Mouse (Mus musculus) layer of hippocampus, postnatal 14 days (tissue): ENCODE measurements around the gene Gal3st1. TPM values are rescaled to one million over a fixed set of nuclear protein-coding genes. Genes with fewer than 3 reads are reported as not detected.
"Not testable (repeated sequence)": the region's sequence is repeated elsewhere in the genome, so short reads cannot be mapped to it uniquely, and the experiment has no call there.

ENCODE experiments used
- DNase-seq, 2 experiments: peaks; one replicate each; pipeline ENCODE4 v3.0.0; 2021 to 2022; ENCODE audit warnings: low spot score in 2 of 2, mixed read lengths in 1 of 2
- long read RNA-seq, 2 experiments: library from polyadenylated mRNA; stranded (forward); transcript quantifications; one replicate each; pipeline ENCODE4 v2.0.0; 2021
- total RNA-seq, 2 experiments: library from RNA; stranded (reverse); gene quantifications; 2 replicates each; pipeline ENCODE4 v1.2.3; 2021

Gene Gal3st1
- 10 to 100 TPM; 20.4 to 23.0 TPM for total RNA-seq
- long read RNA-seq, experiment 1, transcript Gal3st1-202 (3 exons, 1,749 nt): major isoform, 35 of 53 reads
- long read RNA-seq, experiment 1, transcript Gal3st1-201 (4 exons, 1,879 nt): minor isoform, 13 of 53 reads
- long read RNA-seq, experiment 1, partial matches to known transcripts: 1 of 53 reads
- long read RNA-seq, experiment 1, other reads (novel, unspliced or antisense): 4 of 53 reads
- long read RNA-seq, experiment 2, transcript Gal3st1-201 (4 exons, 1,879 nt): minor isoform, 22 of 70 reads
- long read RNA-seq, experiment 2, transcript Gal3st1-202 (3 exons, 1,749 nt): major isoform, 39 of 70 reads
- long read RNA-seq, experiment 2, partial matches to known transcripts: 0 of 70 reads
- long read RNA-seq, experiment 2, other reads (novel, unspliced or antisense): 9 of 70 reads

GRCm38 (mm10) chr11:3983291-3983862 is at the start of gene Gal3st1:
TSS of gene Gal3st1 (plus strand) at chr11:3983636.
- DNase-seq: peak in 1 of 2 experiments; percentile 54

DNA sequence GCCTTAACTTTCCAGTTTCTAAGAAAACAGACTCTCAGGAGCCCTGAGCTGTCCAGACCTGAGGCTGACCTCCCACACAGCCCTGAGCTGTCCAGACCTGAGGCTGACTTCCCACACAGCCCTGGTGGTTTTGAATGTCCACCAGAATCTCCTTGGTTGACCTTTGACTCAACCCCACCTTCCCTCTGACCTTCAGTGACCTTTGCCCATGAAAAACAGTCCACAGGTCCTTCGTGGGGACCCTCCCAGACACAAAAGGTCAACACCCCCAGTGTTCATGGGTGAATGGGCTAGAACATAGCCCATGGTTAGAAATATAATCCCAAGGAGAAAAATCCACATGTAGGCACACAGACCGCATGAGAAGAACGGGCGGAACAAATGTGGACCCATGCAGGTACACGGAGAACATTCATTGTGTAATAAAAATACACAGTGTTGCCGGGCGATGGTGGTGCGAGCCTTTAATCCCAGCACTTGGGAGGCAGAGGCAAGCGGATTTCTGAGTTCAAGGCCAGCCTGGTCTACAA is 49.6 kb upstream of the Gal3st1 start:
- DNase-seq: no peak

DNA sequence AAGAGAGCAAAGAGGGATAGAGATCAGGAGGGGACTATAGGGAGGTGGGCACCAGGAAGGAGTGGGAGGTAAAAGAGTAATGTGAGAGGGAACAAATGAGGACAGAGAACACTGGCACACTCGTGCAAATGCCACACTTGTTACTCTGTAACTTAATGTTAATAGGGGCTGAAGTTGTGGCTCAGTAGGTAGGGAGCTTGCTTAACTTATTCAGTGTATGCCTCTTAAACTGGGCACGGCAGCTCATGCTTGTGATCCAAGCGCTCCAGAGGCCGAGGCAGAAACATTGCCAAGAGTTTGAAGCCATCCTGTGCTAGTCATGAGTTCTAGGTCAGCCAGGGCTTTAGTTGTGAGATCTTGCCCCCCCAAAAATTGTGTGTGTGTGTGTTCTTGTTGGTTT is 48.3 kb upstream of the Gal3st1 start:
- no peak for DNase-seq

- DNase-seq: peak in 1 of 2 experiments; percentile 24
These were observed 47.1 kb upstream of the Gal3st1 start for GRCm38 (mm10) chr11:3936318-3936717.

DNA sequence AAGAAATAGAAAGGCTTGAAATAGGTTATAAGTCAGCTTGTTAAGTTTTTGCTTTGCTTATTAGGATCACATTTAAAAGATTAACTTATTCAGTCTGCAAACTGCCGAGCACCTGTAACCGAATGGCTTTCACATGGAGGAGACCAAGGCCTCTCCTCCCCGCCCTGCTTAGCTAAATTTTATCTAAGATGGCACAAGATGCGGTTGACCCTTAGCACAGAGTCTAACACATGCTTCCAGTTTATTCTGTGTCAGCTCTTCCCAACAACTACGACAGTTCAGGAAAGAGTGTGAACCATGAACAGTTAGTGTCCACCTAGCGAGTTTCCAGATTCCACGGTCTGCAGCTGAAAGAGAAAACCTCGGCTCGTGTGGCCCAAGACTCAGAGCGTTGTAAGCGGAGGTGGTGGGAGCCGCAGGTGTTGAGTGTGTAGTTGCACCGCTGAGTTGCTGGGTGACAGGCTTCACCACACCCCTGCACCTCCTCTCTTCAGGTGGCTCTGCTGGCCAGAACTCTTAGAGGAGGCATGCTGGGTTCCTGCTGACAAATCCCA is 46.0 kb upstream of the Gal3st1 start:
- DNase-seq: no peak

DNA sequence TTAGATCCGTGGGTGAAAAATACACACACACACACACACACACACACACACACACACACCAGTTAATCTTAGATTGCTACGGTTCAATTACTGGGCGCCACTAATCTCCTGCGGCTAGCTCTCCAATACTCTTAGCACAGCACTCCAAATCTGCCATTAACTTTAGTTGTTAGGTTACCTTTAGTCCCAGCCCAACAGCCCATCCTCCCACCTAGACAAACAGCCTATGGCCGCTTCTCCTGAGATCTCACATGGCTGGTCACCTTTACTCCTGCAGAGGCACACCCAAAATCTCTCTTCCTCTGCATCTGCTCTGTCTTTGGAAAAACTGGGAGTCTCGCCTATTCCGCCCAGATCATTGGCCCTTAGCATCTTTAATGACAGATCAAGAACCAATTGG is 42.1 kb upstream of the Gal3st1 start:
- no peak for DNase-seq

DNA sequence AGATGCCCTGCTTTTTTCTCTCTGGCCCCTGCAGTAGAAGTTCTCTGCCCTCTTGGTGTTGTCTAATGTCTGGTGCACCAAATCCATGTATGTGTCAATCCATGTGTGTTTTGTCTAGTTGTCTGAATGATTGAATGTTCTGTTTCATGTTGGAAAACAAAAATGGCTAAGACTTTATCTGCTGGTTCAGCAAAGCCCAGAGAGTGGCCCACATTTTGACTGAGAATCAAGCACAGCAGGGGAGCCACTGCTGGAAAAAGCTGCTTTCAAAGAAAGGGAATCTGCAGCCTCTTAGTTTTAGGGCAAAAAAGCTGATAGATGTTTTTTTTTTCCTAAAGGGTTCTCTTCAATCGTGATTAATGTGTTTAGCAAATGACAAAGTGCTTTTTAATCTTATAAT is 37.0 kb upstream of the Gal3st1 start:
- DNase-seq: no peak

GRCm38 (mm10) chr11:3954876-3955275 is 28.6 kb upstream of the Gal3st1 start:
- not testable (repeated sequence) for DNase-seq

DNA sequence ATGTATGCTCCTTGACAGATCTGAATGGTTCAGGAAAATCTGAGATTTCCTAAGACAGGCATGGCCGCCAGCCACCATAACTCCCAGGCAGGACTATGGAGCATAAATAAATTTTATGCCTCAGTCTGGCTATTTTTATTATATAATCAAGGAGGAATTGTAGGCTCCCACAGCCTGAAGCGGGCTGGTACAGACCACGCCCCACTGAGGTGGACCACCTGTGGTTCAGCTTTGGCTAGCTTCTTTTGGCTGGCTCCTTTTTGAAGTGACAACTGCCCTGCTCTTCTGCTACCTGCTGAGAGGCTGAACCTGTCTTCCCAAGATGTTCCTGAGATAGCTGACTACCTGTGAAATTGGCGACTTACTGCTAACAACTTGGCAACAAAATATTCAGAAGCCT is 28.1 kb upstream of the Gal3st1 start:
- not testable (repeated sequence) for DNase-seq

DNA sequence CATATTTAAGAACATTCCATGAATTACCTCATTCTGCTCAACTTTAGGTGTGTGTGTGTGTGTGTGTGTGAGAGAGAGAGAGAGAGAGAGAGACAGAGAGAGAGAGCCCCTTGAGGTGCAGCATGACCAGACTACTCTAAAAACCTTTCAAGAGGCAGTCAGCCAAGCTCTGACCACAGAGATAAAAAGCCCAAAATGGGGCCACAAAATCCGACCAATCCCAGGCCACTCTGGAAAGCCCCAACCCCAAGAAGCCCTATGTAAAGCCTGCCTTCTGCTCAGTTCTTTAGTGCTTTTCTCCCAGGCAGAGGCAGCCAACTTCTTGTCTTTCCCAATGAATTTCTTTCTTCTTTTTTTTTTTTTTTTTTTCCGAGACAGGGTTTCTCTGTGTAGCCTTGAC is 22.5 kb upstream of the Gal3st1 start:
- DNase-seq: no peak

DNA sequence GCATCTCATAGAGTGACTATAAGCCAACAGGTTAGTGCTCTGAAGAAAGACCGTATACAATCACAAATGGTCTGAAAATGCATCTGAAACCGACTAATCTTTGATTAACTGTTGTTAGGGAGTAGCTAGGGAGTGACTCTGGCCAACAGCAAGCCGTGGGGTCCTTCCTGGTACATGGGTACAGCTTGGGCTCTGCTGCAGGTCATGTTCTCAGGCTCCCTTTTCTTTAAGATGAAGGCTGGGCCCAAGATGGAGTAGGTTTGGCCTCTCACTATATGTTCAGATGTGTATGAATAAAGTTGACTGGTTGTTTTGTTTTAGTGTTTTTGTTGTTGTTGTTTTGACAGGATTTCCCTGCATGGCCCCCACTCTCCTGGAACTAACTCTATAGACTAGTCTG is 21.7 kb upstream of the Gal3st1 start:
- no peak for DNase-seq

DNA sequence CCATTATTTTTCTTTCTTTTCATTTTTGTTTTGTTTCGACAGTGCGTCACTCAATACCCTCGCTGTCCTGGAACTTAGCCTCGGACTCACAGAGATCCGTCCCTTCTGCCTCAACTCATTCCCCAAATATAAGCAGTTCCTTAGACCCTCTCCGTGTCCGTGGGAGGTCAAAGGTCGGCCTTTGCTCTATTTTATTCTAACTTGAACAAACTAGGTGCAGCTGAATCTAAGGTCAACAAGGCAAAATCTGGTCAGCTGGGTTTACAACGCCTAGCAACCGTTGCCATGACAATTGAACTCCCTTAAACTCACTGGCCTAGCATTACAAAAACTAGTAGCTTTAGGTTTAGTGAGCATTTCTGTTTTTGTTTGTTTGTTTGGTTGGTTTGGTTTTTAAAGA is 20.3 kb upstream of the Gal3st1 start:
- DNase-seq: no peak

- peak; percentile 86 to 88 for DNase-seq
These were observed 19.6 kb upstream of the Gal3st1 start, which contains the start of gene Pes1 for GRCm38 (mm10) chr11:3963610-3964415. TSS of gene Pes1 (plus strand) at chr11:3963975.

DNA sequence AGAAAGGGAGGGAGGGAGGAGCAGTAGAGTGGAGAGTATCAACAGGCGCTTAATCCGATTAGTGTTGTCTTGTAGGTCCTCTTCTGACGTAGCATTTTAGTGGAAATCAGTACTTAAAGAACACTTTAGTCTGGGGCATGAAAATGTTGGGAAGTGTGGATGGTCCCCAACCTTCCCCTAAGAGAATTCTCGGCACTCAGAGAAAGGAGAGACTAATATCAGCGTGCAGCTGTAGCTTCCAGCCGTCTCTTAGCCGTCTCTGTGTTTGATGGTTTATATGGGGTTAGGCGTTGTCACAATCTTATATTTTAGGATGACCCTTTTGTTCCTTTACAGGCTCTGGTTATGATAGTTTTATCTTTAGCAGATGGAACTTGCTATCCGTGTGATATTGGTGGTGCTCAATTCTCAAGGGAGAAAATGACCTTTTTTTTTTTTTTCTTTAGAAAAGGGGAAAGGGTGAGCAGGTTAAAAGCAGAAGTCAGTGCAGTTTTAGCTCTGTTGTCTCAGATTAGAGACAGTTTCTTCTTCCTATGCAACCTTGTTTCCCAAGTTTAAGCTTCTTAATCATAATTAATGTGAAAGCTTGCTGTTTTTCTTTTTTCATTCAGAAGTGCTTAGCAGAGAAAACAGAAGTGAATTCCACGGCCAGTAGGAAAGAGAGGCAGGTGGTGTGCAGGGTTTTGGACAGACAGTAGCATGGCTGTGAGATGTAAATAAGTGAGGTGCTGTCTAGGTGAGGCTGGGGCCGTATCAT is 18.8 kb upstream of the Gal3st1 start:
- no peak for DNase-seq

GRCm38 (mm10) chr11:3969837-3970236 is 13.6 kb upstream of the Gal3st1 start:
- DNase-seq: no peak

- no peak for DNase-seq
These were observed 13.1 kb upstream of the Gal3st1 start for GRCm38 (mm10) chr11:3970361-3970760.

DNA sequence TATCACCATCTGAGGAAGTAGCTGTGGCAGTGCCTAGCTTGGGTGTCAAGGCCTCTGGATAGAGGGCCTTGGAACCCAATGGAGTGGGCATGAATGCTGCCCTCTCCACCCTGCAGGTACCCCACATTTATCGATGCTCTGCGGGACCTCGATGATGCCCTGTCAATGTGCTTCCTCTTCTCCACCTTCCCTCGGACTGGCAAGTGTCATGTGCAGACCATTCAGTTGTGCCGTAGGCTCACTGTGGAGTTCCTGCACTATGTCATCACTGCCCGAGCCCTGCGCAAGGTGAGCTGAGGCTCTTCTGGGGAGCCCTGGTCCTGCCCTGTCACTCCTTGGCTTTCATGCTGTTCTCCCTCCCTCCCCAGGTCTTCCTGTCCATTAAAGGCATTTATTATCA is 10.4 kb upstream of the Gal3st1 start:
- DNase-seq: no peak

DNA sequence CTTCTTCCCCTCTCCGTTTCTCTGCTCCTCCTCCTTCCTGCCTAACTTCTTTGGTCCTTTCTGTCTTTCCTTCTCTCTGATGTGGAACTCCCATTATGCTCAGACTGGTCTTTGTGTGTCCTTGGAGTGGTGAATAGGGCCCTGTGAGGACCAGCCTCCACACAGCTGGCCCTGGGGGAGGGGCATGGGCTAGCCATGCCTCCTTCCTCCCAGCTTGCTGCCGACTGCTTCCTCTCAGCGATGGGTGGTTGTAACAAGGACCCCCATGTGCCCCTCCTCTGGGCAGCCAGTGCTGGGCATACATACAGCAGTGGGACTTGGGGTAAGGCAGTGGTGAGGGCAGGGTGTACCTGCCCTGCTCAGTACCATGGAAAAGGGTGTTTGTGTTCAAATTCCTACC is 9.1 kb upstream of the Gal3st1 start:
- DNase-seq: no peak

- no peak for DNase-seq
These were observed 6.8 kb upstream of the Gal3st1 start, which contains the start of gene 4930556J24Rik for GRCm38 (mm10) chr11:3976678-3977077. TSS of gene 4930556J24Rik (minus strand) at chr11:3976778.

- no peak for DNase-seq
These were observed 5.0 kb upstream of the Gal3st1 start for GRCm38 (mm10) chr11:3978421-3978820.

DNA sequence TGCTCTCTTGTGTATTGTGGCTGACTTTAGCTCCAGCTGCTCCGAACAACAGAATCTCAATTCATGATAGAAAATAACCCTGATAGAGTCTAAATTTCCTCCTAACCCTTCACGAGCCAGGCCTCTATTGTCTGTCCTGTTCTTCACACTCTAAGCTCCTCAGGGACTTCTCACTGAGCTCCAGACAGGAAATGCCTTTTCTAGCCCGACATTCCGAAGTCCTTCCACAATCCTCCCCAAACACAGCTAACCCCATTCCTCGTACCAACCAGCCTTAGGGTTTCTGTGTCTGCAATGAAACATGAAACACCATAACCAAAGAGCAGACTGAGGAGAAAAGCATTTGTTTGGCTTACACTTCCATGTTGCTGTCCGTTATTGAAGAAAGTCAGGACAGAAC is 1.9 kb upstream of the Gal3st1 start:
- DNase-seq: no peak
